Mouse (Mus musculus): ENCODE measurements around the gene Cacna1e. TPM values are rescaled to one million over a fixed set of nuclear protein-coding genes. Genes with fewer than 3 reads are reported as not detected.

Gene Cacna1e
- total RNA-seq (2021) = 100 to 1,000 TPM; 165 to 231 TPM

DNA sequence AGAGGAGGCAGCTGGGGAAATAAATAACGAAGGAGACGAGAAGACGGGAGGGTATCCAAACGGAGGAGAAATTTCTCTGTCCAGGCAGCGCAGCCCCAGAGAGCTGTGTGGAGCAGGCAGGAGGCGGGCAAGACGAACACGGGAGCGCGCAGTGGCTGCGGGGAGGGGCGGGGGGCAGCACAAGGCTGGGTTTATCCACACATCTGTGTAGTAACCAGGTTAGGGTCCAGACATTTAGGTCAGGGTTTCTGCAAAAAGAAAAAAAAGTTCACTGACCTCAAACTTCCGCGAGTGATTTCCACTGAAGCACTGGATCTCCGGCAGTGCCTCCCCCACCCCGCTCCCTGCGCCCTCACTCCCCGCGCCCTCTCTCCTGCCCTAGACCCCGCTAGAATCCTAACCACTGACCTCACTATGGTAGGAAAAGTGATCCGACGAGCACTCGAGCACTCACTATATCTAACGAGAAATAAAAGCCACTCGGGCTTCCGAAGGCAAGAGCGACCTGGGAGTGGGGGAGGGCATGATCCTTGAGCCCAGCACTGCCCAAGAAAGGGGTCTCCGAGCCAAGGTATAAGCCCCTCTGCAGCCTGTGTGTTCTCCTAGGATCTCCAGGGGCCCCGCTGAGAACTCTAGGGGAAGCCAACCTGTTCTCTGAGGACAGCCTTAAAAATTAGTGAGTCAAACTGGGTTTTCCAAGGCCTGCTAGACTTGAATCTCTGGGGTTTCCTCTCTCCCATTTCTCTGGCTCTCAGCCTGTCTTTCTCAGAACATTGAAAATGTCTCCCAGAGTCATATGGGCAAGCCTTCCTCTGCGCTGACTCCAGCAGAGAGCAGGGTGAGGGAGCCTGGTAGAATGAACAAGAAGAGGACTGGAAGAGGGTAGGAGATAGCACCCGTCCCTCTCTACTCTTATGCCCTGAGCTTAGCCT lies at the start of gene Cacna1e:
Gene Cacna1e, minus strand, starts transcription at position 227 of the 932 bp plus-strand sequence.
- DNase-seq (ENCODE audit: extremely low spot score in 1 of 2, low spot score in 1 of 2) = peak in 1 of 2 experiments; percentile 51

DNA sequence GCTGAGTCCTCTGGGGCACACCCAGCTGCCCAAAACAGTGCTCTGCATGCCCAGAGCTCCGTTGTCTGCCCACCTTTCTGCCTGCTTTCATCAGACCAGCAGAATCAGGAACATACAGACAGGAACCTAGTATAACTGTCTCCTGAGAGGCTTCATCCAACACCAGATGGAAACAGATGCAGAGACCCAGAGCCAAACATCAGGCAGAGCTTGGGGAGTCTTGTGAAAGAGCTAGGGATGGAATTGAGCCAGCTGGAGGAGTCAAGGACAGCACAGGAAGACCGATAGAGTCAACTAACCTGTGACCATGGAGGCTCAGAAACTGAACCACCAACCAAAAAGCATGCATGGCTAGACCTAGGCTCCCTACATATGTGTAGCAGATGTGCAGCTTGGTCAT lies 34.1 kb upstream of the Cacna1e start:
- DNase-seq (ENCODE audit: extremely low spot score in 1 of 2, low spot score in 1 of 2) = no peak

DNA sequence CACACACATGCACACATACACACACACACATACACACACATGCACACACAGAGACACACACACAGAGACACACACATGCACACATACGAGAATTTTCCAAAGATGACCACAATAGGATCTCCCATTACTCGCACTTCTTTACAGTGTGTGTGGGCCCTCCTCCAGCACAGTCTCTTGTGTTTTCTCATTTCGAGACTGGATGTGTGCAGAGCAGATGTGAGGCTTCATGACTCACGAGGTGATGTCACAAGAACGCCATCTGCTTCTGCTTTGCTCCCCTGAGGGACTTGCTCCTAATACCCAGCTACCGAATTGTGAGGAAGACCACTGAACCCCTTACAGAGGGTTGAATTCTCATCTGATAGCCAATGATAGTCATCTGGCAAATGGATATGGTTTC lies 33.1 kb upstream of the Cacna1e start:
- no peak for DNase-seq (ENCODE audit: extremely low spot score in 1 of 2, low spot score in 1 of 2)

DNA sequence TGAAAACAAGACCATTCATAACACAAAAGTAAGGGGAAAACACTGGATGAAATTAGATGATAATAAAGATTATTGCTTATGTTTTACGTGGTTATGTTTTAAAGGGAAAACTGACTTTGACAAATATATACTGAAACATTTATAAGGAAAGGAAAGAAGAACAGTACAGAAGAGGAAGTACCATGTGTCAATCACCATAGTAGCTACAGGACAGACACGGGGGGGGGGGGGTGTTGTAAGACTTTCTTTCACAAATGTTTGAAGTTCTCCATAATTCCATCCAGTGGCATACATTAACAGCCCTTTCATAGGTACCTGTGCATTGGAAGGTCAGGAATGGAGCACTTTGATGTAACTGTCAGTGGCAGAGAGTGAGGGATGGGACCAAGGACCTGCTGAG lies 25.3 kb upstream of the Cacna1e start:
- no peak for DNase-seq (ENCODE audit: extremely low spot score in 1 of 2, low spot score in 1 of 2)

DNA sequence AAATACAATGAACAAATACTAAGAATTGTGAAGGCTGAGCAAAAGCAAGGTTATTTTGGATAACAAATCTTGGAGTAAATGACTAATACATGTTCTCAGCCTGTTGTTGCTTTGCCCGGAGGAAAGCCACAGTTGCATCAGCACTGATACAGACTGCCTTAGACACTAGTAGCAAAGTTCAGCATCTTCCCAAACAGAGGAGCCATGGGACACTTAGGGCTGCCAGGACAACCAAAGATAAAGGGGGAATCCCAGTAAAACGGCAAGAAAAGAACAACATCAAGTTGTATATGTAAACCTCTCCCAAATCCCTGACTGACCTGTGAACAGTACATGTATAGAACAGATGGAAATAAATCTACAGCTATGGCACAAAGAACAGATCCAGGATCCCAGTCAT lies 13.1 kb upstream of the Cacna1e start:
- no peak for DNase-seq (ENCODE audit: extremely low spot score in 1 of 2, low spot score in 1 of 2)

DNA sequence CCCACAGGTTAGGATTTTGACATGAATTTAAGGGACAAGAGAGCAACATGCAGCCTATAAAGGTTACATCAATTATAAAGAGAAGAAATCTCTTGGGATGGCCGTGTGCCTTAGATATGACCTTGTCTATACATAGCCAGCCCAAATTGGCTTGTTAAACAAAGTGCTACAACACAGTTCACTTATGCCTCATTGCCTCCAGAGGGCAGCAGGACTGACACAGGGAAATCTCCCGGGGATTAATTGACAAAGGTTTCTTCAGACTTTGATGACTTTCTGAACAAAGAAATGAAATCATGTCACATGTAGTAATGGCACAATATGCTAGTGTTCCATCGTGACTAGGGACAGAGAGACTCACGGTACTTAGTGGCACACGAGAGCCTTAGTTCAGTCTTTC lies 5.9 kb upstream of the Cacna1e start:
- DNase-seq (ENCODE audit: extremely low spot score in 1 of 2, low spot score in 1 of 2) = no peak

DNA sequence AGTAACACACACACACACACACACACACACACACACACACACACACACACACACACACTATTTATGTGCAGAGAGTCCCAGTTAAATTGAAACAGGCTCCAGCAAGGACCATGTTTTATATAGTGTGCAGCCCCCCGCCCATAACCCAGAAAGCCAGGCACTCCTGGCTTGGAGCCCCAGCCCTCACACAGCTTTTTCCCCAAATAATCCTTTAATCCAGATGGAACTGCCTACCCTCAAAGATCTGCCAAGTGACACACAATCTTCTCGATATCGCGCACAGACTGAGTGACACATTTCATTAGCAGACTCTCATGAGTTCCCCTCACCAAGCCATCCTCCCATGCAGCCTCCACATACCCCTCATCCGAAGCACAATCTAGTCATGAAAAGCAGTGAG lies 4.2 kb upstream of the Cacna1e start:
- no peak for DNase-seq (ENCODE audit: extremely low spot score in 1 of 2, low spot score in 1 of 2)

DNA sequence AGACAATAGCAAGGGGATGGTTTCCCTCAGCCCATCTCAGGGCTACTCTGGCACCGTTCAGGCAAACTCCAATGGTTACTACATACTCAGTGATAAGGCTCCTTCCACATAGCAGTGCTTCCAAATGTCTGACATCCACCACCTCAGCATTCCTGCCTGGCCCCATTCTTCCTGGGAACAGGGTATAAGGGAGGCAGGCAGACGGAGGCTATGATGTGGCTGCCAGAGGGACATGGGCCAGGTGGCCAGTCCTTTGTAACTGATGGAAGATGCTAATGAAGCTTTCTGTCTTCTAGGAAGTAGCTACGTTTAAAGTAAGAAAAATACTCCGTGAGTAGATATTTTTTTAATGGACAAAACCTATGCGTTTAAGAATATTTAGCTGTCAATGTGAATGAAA lies 3.7 kb upstream of the Cacna1e start:
- no peak for DNase-seq (ENCODE audit: extremely low spot score in 1 of 2, low spot score in 1 of 2)

DNA sequence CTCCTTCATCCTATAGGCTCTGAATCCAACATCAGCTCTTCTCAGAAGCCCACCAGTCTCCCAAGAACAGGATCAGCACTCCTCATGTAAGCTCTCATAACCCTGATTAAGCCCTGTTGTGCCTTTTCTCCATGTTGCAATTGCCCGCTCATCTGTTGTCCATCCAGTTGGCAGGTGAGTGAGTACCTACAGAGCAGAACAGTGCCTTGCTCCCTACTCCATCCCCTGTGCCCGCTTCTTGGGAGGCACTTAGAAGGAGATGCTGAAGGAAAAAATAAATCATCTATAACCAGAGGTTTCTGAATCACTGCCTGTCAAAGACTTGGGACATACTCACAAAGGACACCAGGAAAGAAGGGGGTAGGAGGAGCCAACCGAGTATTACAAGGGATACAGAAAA lies 3.2 kb upstream of the Cacna1e start:
- DNase-seq (ENCODE audit: extremely low spot score in 1 of 2, low spot score in 1 of 2) = no peak

DNA sequence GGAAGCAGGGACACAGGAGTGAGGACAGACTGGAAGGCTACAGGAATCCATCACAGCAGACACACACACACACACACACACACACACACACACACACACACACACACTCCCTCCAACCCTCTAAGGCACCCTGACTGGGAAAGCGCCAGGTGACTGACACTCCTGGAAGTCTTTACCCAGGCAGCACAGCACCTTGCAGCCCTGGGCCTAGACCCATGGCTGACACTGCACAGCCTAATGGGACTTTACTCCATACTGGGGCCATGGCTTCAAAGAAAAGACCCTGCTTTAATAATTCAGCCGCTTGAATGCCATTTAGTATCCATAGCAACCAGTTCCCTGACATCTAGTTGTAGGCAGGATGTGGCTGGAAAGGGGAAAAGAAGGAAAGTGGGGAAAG lies 2.3 kb upstream of the Cacna1e start:
- DNase-seq (ENCODE audit: extremely low spot score in 1 of 2, low spot score in 1 of 2) = no peak

DNA sequence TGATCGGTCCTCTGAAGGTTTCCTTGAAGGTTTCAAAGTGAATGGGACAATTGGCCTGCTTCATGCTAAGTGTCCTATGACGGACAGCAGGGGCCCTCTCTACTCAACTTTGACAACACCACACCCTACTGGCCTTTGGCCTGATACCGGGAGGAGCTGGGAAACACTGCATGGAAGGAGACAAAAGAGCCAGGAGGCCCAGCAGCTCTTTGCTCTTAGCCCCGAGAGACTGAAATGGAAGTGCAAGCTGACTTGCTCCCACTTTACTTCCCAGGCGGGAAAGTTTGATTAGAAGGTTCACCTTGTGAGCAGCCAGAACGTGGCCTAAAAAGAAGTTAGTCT lies 877 bp upstream of the Cacna1e start:
- DNase-seq (ENCODE audit: extremely low spot score in 1 of 2, low spot score in 1 of 2) = no peak

DNA sequence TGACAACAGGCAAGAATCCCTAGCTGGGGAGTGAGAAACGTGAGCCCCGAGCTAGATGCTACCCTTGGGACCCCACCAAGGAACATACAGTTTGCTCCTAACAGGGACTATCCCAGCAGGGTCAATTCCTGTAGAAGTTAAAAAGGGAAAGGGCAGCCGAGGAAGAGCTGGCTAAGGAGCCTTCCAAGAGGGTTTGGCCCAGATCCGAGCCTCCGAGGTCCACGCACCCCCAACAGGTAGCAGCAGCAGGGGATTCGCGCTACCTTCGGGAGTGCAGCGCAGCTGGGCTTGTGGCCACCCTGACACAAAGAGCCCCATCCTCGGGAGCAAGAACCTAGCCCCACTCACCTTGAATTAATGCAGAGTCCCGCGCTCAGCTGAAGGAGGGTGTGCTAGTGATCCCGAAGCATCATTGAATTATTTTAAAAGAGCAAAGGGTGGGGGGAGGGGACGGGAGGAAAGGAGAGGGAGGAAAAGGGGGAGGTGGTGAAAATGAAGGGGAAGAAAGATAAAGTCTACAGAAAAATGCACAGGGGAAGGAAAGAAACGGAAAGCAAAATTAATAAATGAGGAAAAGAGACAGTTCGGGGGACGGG lies 607 bp downstream of the Cacna1e start:
- no peak for DNase-seq (ENCODE audit: extremely low spot score in 1 of 2, low spot score in 1 of 2)

DNA sequence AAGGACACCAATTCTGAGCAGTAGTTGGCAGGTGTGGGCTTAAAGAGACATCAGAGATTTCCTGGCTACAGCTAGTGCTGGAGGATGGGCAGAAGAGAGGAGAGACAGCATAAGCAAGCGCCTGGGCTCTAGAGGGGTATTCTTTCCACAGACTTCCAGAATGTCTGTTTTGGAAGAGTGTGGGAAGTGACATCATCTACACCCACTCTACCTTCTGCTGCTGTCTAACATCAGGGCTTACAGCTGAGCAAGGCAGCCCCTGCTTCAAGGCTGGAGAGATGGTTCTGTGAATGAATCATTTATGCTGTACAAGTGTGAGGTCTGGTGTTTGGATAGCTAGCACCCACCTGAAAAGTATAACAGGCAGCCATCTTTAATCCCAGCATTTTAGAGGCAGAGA lies 18.3 kb downstream of the Cacna1e start:
- DNase-seq (ENCODE audit: extremely low spot score in 1 of 2, low spot score in 1 of 2) = no peak

DNA sequence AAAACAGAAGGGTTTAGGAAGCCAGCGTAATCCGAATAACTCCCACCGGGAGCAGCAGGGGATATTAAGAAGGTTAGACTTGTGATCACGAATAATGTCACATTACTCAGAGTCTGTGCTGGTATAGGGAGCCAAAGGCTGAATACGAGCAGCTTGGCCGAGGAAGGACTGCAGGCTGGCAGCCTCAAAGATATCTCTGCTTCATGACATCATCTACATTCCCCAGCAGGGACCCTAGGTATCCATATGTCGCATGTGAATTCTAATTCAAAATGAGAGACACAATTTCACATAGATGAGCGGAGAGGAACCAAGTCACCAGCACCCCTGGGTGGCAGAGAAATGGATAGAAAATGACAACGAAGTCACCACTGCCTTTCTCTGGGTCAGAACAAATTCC lies 22.9 kb downstream of the Cacna1e start:
- DNase-seq (ENCODE audit: extremely low spot score in 1 of 2, low spot score in 1 of 2) = no peak

DNA sequence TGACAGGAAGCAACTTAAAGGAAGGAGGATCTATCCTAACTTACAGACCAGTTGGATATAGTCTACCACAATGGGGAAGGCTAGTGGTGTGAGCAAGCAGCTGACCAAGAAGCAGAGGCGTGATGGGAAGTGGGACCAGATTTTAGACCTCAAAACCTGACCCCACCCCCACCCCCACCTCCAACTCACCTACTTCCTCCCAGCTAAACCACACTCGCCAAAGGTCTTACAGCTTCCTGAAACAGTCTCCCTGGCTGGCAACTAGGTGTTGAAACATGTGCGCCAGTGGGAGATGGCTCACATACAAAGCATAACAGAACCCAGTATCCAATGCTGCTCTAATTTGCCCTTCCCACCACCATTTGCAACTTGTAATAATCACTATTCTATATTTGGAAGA lies 29.7 kb downstream of the Cacna1e start:
- DNase-seq (ENCODE audit: extremely low spot score in 1 of 2, low spot score in 1 of 2) = no peak

DNA sequence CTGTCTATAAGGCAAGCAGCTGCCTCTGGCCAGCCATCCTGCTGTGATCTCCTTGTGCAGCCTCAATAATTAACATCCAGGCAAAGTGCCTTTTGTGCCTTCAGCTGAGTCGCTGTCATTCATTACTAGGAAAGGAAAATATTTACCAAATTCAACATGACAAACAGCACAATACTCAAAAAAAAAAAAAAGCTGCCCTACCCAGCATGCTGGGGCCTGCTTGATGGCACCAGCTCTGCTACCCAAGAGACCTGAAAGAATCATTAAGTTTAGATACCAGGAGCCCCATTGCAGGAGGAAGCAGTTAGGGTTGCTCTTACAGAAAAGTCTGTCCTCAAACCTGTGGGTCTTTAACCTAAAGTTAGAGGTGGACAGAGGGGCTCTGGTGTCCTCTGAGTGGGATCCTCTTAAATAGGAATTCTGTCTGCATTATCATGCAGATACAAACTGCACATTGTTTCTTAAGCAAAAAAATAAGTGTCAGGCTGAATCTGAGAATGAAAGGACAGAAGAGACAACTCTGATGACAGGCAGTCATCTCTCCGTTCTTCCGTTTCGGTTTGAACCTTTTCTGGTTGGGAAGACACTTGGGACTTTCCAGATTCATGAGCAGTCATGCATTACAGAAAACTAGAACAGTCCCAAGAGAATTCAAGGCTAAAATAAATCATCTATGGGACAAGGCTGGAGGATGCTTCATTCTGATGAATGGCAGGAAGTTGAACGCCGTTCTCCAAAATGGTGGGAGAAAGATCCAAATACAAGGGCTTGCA lies 33.6 kb downstream of the Cacna1e start:
- no peak for DNase-seq (ENCODE audit: extremely low spot score in 1 of 2, low spot score in 1 of 2)

DNA sequence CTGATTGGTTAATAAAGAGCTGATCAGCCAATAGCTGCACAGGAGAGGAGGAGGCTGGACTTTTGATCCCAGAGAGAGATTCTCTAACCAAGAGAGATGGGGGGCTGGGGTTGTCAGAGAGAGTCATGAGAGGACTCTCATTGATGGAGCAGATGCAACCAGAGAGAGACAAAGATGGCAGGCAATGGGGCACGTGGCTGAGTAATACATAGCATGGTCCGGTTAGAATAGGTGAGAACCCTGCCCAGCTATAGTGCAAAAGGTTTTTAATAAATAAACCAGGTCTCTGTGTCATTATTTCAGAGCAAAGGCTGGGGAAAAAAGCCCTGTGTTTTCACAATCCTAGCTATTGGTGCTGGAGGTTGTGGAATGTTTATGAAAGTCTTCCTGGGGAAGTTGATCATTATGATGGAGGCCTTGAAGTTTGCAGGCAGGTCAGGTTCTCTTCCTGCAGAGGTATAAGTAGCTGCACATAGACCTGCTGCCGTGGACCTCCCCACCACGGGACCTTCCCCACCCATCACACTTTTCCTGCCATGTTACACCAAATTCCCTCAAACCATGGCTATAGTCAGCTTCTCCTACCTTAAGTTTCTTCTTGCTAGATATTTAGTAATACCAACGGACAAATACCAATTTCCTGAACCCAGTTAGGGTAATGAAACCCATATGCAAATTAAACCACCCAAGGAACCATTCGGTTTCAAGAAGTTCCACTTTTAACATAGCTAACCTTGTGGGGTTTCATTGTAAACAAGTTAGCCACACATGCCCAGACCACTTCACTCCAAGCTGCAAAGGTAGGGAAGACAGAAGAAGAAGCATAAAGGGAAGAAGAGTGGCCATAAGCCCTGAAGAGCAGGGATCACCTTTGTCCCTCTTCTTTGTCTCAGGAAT lies 35.4 kb downstream of the Cacna1e start:
- no peak for DNase-seq (ENCODE audit: extremely low spot score in 1 of 2, low spot score in 1 of 2)

DNA sequence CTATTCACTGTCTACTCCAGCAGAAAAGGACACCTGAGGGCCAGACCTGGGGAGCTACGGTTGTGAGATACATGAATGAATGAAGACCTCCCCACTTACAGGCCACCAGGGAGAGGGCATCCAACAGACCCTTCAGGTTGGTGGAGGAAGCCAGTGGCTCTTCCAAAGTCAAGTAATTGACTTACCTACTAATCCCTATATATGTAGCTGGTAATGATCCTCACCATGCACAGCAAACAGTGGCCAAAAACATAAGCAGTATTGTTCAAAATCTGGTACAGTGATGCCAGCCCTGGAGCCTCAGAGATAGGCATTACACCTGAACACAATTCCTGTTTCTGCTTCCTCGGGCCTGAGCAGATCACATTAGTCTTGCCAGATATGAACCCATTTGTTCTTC lies 37.4 kb downstream of the Cacna1e start:
- DNase-seq (ENCODE audit: extremely low spot score in 1 of 2, low spot score in 1 of 2) = no peak

DNA sequence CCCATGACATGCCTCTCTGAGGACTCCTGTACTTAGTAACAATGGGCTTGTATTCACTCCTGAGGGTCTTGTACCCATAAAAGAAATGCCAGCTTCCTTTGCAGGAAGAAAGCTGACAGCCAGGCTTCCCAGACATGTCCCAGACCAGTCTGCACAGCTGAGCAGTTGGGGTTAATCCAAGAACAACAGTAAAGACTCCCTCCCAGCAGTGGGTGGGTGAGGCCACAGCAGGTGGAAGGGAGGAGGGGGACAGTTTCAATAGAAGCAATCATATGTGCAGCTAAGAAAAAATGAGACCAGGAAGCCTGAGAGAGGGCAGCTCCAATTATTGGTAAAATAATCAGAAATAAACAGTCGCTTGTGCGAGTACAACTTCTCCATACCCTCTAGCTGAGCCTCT lies 40.9 kb downstream of the Cacna1e start:
- no peak for DNase-seq (ENCODE audit: extremely low spot score in 1 of 2, low spot score in 1 of 2)

DNA sequence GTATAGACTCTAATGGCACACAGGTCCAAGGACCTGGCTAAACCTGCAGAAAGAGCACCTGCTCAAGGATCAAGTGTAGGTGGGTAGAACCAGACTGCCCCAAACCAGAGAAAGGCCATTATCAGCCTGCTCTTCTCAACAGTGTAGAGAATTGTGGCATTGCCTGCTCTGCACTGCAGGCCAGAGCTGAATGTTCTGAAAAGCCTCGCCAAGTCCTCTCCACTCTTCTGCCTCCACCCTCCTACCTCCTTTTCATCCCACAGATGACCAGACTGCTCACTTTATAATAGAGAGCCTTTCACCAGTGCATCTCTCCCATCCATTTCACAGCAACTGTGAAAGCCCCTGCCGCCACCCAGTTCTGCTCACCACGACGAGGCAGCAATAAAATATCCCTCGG lies 42.0 kb downstream of the Cacna1e start:
- no peak for DNase-seq (ENCODE audit: extremely low spot score in 1 of 2, low spot score in 1 of 2)

Data from layer of hippocampus, postnatal 25 days (tissue).